Mouse (Mus musculus): ENCODE measurements around the gene Aplp2. TPM values are rescaled to one million over a fixed set of nuclear protein-coding genes. Genes with fewer than 3 reads are reported as not detected.

The Aplp2 gene
- polyA plus RNA-seq, 1 experiment = 1,017 TPM

GRCm38 (mm10) chr9:31207732-31208131 lies 3.9 kb downstream of the Aplp2 start:
- no peak for TF ChIP-seq CTCF (IDR thresholded peaks at IDR 0.05; ENCODE audit: borderline replicate concordance, insufficient read depth, low read depth, low read length)
- TF ChIP-seq POLR2A (IDR thresholded peaks at IDR 0.05; ENCODE audit: borderline replicate concordance, insufficient read depth, low read length) = no peak
- Histone ChIP-seq H3K4me1 (ENCODE audit: control insufficient read depth, insufficient read depth, low read length) (peaks cover 10% of the 10 kb centered on the region; the same call in 1 of the 2 replicates), H3K27ac (ENCODE audit: insufficient read depth, low read length) (no peak overlapping the region; the same call in 1 of the 2 replicates), H3K4me3 (replicated peaks; ENCODE audit: insufficient read depth, low read depth, low read length) (no peak overlapping the region), H3K27me3 (ENCODE audit: control insufficient read depth, insufficient read depth, low read length) (no peaks in the 10 kb centered on the region)
- WGBS = 18% methylated on average over 3 of the region's 3 CpGs
- DNase-seq = peak; percentile 73 to 76

DNA sequence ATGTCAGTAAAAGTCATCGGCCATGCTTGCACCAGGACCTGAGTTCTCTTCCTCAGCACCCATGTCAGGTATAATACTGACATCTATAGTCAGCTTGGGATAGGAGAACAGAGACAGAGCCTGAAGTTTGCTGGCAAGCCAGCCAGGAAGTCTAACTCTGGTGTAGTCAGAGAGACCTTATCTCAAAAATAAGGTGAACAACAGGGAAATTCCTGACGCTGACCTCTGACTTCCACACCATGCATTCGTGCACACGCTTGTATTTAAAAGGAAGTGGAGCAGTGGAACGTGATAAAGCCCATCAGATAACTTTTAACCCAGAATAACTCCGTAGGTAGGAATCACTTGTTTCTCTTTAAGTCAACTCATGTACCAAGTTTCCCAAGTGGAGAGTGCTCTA lies 6.9 kb downstream of the Aplp2 start:
- 56% methylated on average over 6 of the region's 6 CpGs for whole genome bisulfite sequencing
- Histone ChIP-seq H3K4me1 (ENCODE audit: control insufficient read depth, insufficient read depth, low read length) (peaks cover 15% of the 10 kb centered on the region), H3K27me3 (ENCODE audit: control insufficient read depth, insufficient read depth, low read length) (no peaks in the 10 kb centered on the region), H3K4me3 (replicated peaks; ENCODE audit: insufficient read depth, low read depth, low read length) (no peak overlapping the region), H3K27ac (ENCODE audit: insufficient read depth, low read length) (no peak overlapping the region)
- TF ChIP-seq CTCF (IDR thresholded peaks at IDR 0.05; ENCODE audit: borderline replicate concordance, insufficient read depth, low read depth, low read length) = no peak
- no peak for TF ChIP-seq POLR2A (IDR thresholded peaks at IDR 0.05; ENCODE audit: borderline replicate concordance, insufficient read depth, low read length)
- no peak for DNase-seq

GRCm38 (mm10) chr9:31203571-31204210 lies 7.9 kb downstream of the Aplp2 start:
- Histone ChIP-seq H3K27ac (ENCODE audit: insufficient read depth, low read length) (0 out of 2 replicates have a peak overlapping the region, but pooled peaks have one; percentile 18), H3K27me3 (ENCODE audit: control insufficient read depth, insufficient read depth, low read length) (no peaks in the 10 kb centered on the region), H3K4me3 (replicated peaks; ENCODE audit: insufficient read depth, low read depth, low read length) (peak overlapping the region; percentile 1), H3K4me1 (ENCODE audit: control insufficient read depth, insufficient read depth, low read length) (peaks cover 15% of the 10 kb centered on the region)
- no peak for TF ChIP-seq CTCF (IDR thresholded peaks at IDR 0.05; ENCODE audit: borderline replicate concordance, insufficient read depth, low read depth, low read length)
- TF ChIP-seq POLR2A (IDR thresholded peaks at IDR 0.05; ENCODE audit: borderline replicate concordance, insufficient read depth, low read length) = no peak
- DNase-seq = peak in 1 of 2 experiments; percentile 29
- WGBS = 20% methylated on average over 16 of the region's 16 CpGs

GRCm38 (mm10) chr9:31203068-31203467 lies 8.5 kb downstream of the Aplp2 start:
- no peak for DNase-seq
- H3K4me3 ChIP-seq (replicated peaks; ENCODE audit: insufficient read depth, low read depth, low read length) = no peak overlapping the region

DNA sequence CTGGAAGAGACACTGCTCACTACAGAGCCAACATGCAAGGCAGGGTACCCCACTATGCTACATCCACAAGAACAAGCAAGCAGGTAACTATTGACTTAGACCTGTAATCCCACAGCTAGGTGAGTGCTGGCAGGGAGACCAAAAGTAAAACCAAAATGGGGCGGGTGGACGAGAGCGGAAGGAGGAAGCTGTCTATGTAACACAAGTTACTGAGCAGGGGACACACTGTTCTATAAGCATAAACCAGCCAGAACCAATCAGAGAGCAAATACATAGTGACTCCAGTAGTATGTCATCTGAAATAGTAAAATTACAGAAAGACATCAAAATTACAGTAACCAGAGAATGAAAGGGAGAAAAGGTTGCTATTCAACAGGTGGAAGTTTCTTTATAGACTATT lies 13.0 kb downstream of the Aplp2 start:
- DNase-seq = no peak
- Histone ChIP-seq H3K4me1 (ENCODE audit: control insufficient read depth, insufficient read depth, low read length) (peaks cover 13% of the 10 kb centered on the region), H3K27me3 (ENCODE audit: control insufficient read depth, insufficient read depth, low read length) (no peaks in the 10 kb centered on the region), H3K27ac (ENCODE audit: insufficient read depth, low read length) (no peak overlapping the region), H3K4me3 (replicated peaks; ENCODE audit: insufficient read depth, low read depth, low read length) (no peak overlapping the region)
- WGBS = 73% methylated on average over 3 of the region's 3 CpGs
- TF ChIP-seq CTCF (IDR thresholded peaks at IDR 0.05; ENCODE audit: borderline replicate concordance, insufficient read depth, low read depth, low read length) (no peak), POLR2A (IDR thresholded peaks at IDR 0.05; ENCODE audit: borderline replicate concordance, insufficient read depth, low read length) (no peak)

More at GRCm38 (mm10) chr9:31203068-31203467, 8.5 kb downstream of the Aplp2 start:
- Histone ChIP-seq H3K27ac (ENCODE audit: insufficient read depth, low read length) (no peak overlapping the region), H3K27me3 (ENCODE audit: control insufficient read depth, insufficient read depth, low read length) (no peaks in the 10 kb centered on the region), H3K4me1 (ENCODE audit: control insufficient read depth, insufficient read depth, low read length) (peaks cover 15% of the 10 kb centered on the region)
- TF ChIP-seq POLR2A (IDR thresholded peaks at IDR 0.05; ENCODE audit: borderline replicate concordance, insufficient read depth, low read length) = no peak
- TF ChIP-seq CTCF (IDR thresholded peaks at IDR 0.05; ENCODE audit: borderline replicate concordance, insufficient read depth, low read depth, low read length) = no peak
- WGBS = 48% methylated on average over 6 of the region's 6 CpGs

- Histone ChIP-seq H3K4me1 (ENCODE audit: control insufficient read depth, insufficient read depth, low read length) (peaks cover 10% of the 10 kb centered on the region), H3K27me3 (ENCODE audit: control insufficient read depth, insufficient read depth, low read length) (no peaks in the 10 kb centered on the region), H3K4me3 (replicated peaks; ENCODE audit: insufficient read depth, low read depth, low read length) (no peak overlapping the region), H3K27ac (ENCODE audit: insufficient read depth, low read length) (0 out of 2 replicates have a peak overlapping the region, but pooled peaks have one; percentile 55)
- TF ChIP-seq CTCF (IDR thresholded peaks at IDR 0.05; ENCODE audit: borderline replicate concordance, insufficient read depth, low read depth, low read length) (no peak), POLR2A (IDR thresholded peaks at IDR 0.05; ENCODE audit: borderline replicate concordance, insufficient read depth, low read length) (no peak)
- DNase-seq = peak in 1 of 2 experiments; percentile 50
- 36% methylated on average over 7 of the region's 7 CpGs for WGBS
Observed at GRCm38 (mm10) chr9:31197782-31198181, 13.8 kb downstream of the Aplp2 start.

GRCm38 (mm10) chr9:31196742-31197141 lies 14.9 kb downstream of the Aplp2 start:
- peak in 1 of 2 experiments; percentile 69 for DNase-seq

DNA sequence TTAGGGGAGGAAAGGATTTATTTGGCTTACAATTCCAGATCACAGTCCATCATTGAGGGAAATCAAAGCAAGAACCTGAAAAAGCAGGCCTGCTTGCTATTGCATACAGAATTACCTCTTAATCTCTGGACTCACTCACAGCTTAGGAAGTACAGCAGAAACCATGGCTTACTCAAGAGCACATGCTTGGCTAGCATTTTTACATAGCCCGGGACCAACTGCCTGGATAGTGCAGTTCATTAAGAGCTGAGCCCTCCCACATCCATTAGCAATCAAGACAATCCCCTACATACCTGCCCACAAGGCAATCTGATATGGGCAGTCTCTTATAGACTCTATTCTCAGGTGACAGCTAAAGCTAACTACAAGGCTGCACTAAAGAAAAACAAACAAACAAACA lies 16.0 kb downstream of the Aplp2 start:
- Histone ChIP-seq H3K4me3 (replicated peaks; ENCODE audit: insufficient read depth, low read depth, low read length) (no peak overlapping the region), H3K27me3 (ENCODE audit: control insufficient read depth, insufficient read depth, low read length) (no peaks in the 10 kb centered on the region), H3K27ac (ENCODE audit: insufficient read depth, low read length) (no peak overlapping the region), H3K4me1 (ENCODE audit: control insufficient read depth, insufficient read depth, low read length) (peaks cover 9% of the 10 kb centered on the region)
- WGBS = 78% methylated on average over 1 of the region's 1 CpGs
- TF ChIP-seq POLR2A (IDR thresholded peaks at IDR 0.05; ENCODE audit: borderline replicate concordance, insufficient read depth, low read length) (no peak), CTCF (IDR thresholded peaks at IDR 0.05; ENCODE audit: borderline replicate concordance, insufficient read depth, low read depth, low read length) (no peak)
- DNase-seq = no peak

More at GRCm38 (mm10) chr9:31196742-31197141, 14.9 kb downstream of the Aplp2 start:
- H3K27me3 ChIP-seq (ENCODE audit: control insufficient read depth, insufficient read depth, low read length) = no peaks in the 10 kb centered on the region
- no peak for TF ChIP-seq POLR2A (IDR thresholded peaks at IDR 0.05; ENCODE audit: borderline replicate concordance, insufficient read depth, low read length)
- no peak for TF ChIP-seq CTCF (IDR thresholded peaks at IDR 0.05; ENCODE audit: borderline replicate concordance, insufficient read depth, low read depth, low read length)
- peaks cover 9% of the 10 kb centered on the region for H3K4me1 ChIP-seq (ENCODE audit: control insufficient read depth, insufficient read depth, low read length)
- no peak overlapping the region for H3K4me3 ChIP-seq (replicated peaks; ENCODE audit: insufficient read depth, low read depth, low read length)
- H3K27ac ChIP-seq (ENCODE audit: insufficient read depth, low read length) = no peak overlapping the region; the same call in 1 of the 2 replicates
